22 mouse cellular contexts compared by ENCODE assay signal in genomic region chr2:124003507-124003906, GRCm38 (mm10).
"Had no signal": no experiment of that assay in that cellular context is flagged by ENCODE, and none has a peak within 500 bp of the region (broad histone marks: within the 10 kb centered on the region; RNA-seq: fewer than 3 reads in every experiment).

No protein-coding gene starts in this region.

- DNase-seq: heart, postnatal 10 days; heart, postnatal 14 days; heart, postnatal 36 days; heart, postnatal 4 days; kidney, adult 11 months; kidney, adult 18-20 months; kidney, adult 2 months; kidney, adult 8-10 months; kidney, adult 9 months; kidney, postnatal 10 days; kidney, postnatal 14 days; kidney, postnatal 25 days; kidney, postnatal 36 days; kidney, postnatal 4 days; layer of hippocampus, adult 9-11 months; layer of hippocampus, postnatal 36 days had no signal

- ATAC-seq: hindbrain, embryonic 16.5 days; hindbrain, postnatal 0 days; inflammation-experienced regulatory T-cells, adult 6 months; intestine, embryonic 15.5 days; intestine, embryonic 16.5 days; intestine, postnatal 0 days had no signal
